Mouse (Mus musculus) lung, postnatal 0 days (tissue): ENCODE measurements around the gene Cd36.
A peak's percentile ranks its signal among the peaks of the same experiment; 100 is the strongest.

Source experiments
- CTCF ChIP-seq: IDR thresholded peaks from 2 replicates; pipeline ENCODE4 v1.5.1; 2016; ENCODE audit warnings: antibody characterized with exemption, mild to moderate bottlenecking
- EP300 ChIP-seq: IDR thresholded peaks from 2 replicates; pipeline ENCODE4 v1.6.1; 2016; ENCODE audit warnings: antibody characterized with exemption, mild to moderate bottlenecking, control low read depth

- TF ChIP-seq CTCF (no peak), EP300 (peak; percentile 98)
These were observed 12.0 kb downstream of the Cd36 start for GRCm38 (mm10) chr5:17876637-17877036.
